Mouse (Mus musculus) bone marrow macrophage, adult 2 months (primary cell): ENCODE measurements around the gene Thap7.

Experiments
- CTCF ChIP-seq: IDR thresholded peaks from 2 replicates; pipeline ENCODE4 v1.5.1; 2012; ENCODE audit warnings: low read depth, mild to moderate bottlenecking, low read length, moderate library complexity
- POLR2A ChIP-seq: IDR thresholded peaks from 2 replicates; pipeline ENCODE4 v1.6.1; 2012; ENCODE audit warnings: mild to moderate bottlenecking, low read depth, low read length, borderline replicate concordance

GRCm38 (mm10) chr16:17491896-17492561 lies 38.9 kb downstream of the Thap7 start:
- TF ChIP-seq CTCF (no peak), POLR2A (no peak)
